19 mouse cellular contexts compared by ENCODE assay signal in the genomic region with DNA sequence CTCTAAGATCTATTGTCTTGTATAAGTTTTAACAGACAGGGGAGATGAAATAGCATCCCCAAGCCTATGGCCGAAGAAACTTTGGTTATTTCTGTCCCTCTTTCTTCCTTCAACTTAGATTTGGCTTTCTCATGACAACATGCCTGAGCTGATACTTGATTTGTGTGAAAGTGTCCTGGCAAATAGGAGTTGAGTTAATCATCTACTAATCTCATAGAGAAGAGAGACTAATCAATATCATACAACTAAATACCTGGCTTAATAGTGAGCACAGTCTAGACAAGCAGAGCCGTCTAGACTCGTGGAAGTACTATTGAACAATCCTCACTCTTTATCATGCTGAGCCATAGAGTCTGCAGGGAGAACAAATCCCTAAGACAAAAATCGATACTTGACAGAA.
DNase-seq lines count a peak whose midpoint lies in the region; ATAC-seq and TF ChIP-seq lines count a peak whose summit lies in the region.
"Had no signal": no experiment of that assay in that cellular context is flagged by ENCODE, and none has a peak within 500 bp of the region (broad histone marks: within the 10 kb centered on the region; RNA-seq: fewer than 3 reads in every experiment).

No protein-coding gene starts in this region.

- no peak for TF ChIP-seq EP300 in liver, postnatal 0 days (IDR thresholded peaks at IDR 0.05; ENCODE audit: low read depth)

- H3K4me3 ChIP-seq in liver, adult 2 months (ENCODE audit: insufficient read depth, low read depth, low read length): no peak overlapping the region
- H3K4me3 ChIP-seq in liver, postnatal 0 days (ENCODE audit: low read depth, low read length): no peak overlapping the region
- no peak overlapping the region for H3K4me3 ChIP-seq in liver, embryonic 11.5 days (ENCODE audit: low read depth, low read length)

- H3K4me1 ChIP-seq in liver, adult 2 months (ENCODE audit: control insufficient read depth, insufficient read depth, low read length): peaks cover 3% of the 10 kb centered on the region; the same call in 1 of the 2 replicates
- H3K4me1 ChIP-seq in liver, postnatal 0 days (ENCODE audit: insufficient read depth): no peaks in the 10 kb centered on the region
- H3K4me1 ChIP-seq in liver, embryonic 11.5 days (replicated peaks; ENCODE audit: control insufficient read depth, insufficient read depth, low read length): no peaks in the 10 kb centered on the region

- no peak overlapping the region for H3K27ac ChIP-seq in liver, adult 2 months (replicated peaks; ENCODE audit: insufficient read depth, low read depth, low read length)
- H3K27ac ChIP-seq in liver, postnatal 0 days (ENCODE audit: low read depth): no peak overlapping the region
- H3K27ac ChIP-seq in liver, embryonic 11.5 days (ENCODE audit: low read depth, low read length): no peak overlapping the region

- no peaks in the 10 kb centered on the region for H3K36me3 ChIP-seq in liver, adult 2 months (ENCODE audit: control insufficient read depth, insufficient read depth, low read length)
- H3K36me3 ChIP-seq in liver, postnatal 0 days (replicated peaks; ENCODE audit: insufficient read depth, low read length): no peaks in the 10 kb centered on the region
- H3K36me3 ChIP-seq in liver, embryonic 11.5 days (ENCODE audit: control insufficient read depth, insufficient read depth, low read length): no peaks in the 10 kb centered on the region
- H3K36me3 ChIP-seq: G1E had no signal

- TF ChIP-seq CTCF in liver, adult 2 months (IDR thresholded peaks at IDR 0.05; ENCODE audit: low read depth, low read length): no peak
- no peak for TF ChIP-seq CTCF in liver, postnatal 0 days (IDR thresholded peaks at IDR 0.05; ENCODE audit: low read depth)

- no peak for TF ChIP-seq POLR2A in liver, adult 2 months (IDR thresholded peaks at IDR 0.05; ENCODE audit: extremely low read depth, insufficient read depth, low read length)

- 28% methylated on average over 4 of the region's 4 CpGs for WGBS in liver, adult 2 months
- WGBS in liver, postnatal 0 days (ENCODE audit: insufficient replicate concordance): 66% methylated on average over 4 of the region's 4 CpGs
- WGBS in liver, embryonic 11.5 days: 76% methylated on average over 4 of the region's 4 CpGs

- H3K9me3 ChIP-seq in liver, postnatal 0 days (ENCODE audit: low read length): no peaks in the 10 kb centered on the region
- H3K9me3 ChIP-seq in liver, embryonic 11.5 days (ENCODE audit: control insufficient read depth, low read length): no peaks in the 10 kb centered on the region
- H3K9me3 ChIP-seq: G1E had no signal

- no peak overlapping the region for H3K9ac ChIP-seq in liver, adult 2 months (ENCODE audit: low read depth, low read length)
- no peak overlapping the region for H3K9ac ChIP-seq in liver, postnatal 0 days (replicated peaks)
- no peak overlapping the region for H3K9ac ChIP-seq in liver, embryonic 11.5 days (ENCODE audit: low read depth, low read length)

- H3K79me2 ChIP-seq in liver, adult 2 months (ENCODE audit: control insufficient read depth, insufficient read depth, low read length): no peaks in the 10 kb centered on the region

- H3K27me3 ChIP-seq in liver, adult 2 months (ENCODE audit: control insufficient read depth, insufficient read depth, low read length): no peaks in the 10 kb centered on the region
- no peaks in the 10 kb centered on the region for H3K27me3 ChIP-seq in liver, postnatal 0 days (ENCODE audit: insufficient read depth, low read length)
- H3K27me3 ChIP-seq in liver, embryonic 11.5 days (replicated peaks; ENCODE audit: control insufficient read depth, insufficient read depth, low read length): no peaks in the 10 kb centered on the region
- H3K27me3 ChIP-seq: CH12.LX had no signal

- ATAC-seq in liver, postnatal 0 days: 0 out of 2 replicates have a peak, but pooled peaks have one; percentile 17
- no peak for ATAC-seq in liver, embryonic 11.5 days (replicated peaks; ENCODE audit: low FRiP score)
- ATAC-seq: activated CD4-positive, CD25-positive, alpha-beta regulatory T cell, adult 4 months; CD4-positive, CD25-positive, alpha-beta regulatory T cell, adult 4 months; Patski had no signal

- peak; percentile 90 for DNase-seq in liver, adult 2 months (ENCODE audit: extremely low read depth, low read depth, low spot score)
- DNase-seq in liver: no peak
- DNase-seq in liver, postnatal 0 days: no peak
- no peak for DNase-seq in liver, embryonic 11.5 days (ENCODE audit: low spot score)
- DNase-seq: adrenal gland, adult 2 months; adrenal gland, adult 8-10 months; adrenal gland, postnatal 10 days; adrenal gland, postnatal 14 days; adrenal gland, postnatal 25 days; adrenal gland, postnatal 36 days; B cell, adult 2 months; cerebellum, adult 11 months; cerebellum, adult 11-12 months; cerebellum, adult 18-20 months had no signal

- no peak overlapping the region for H3K4me2 ChIP-seq in liver, postnatal 0 days (ENCODE audit: low read depth, low read length)
- no peak overlapping the region for H3K4me2 ChIP-seq in liver, embryonic 11.5 days
